ENCODE assay signal across 23 mouse cellular contexts in genomic region chr10:20437428-20437827, GRCm38 (mm10).
DNase-seq lines count a peak whose midpoint lies in the region; ATAC-seq lines count a peak whose summit lies in the region.
"Had no signal": no experiment of that assay in that cellular context is flagged by ENCODE, and none has a peak within 500 bp of the region (broad histone marks: within the 10 kb centered on the region; RNA-seq: fewer than 3 reads in every experiment).

No protein-coding gene starts in this region.

- peaks cover 8% of the 10 kb centered on the region; the same call in 1 of the 2 replicates for H3K4me1 ChIP-seq in embryonic facial prominence, embryonic 12.5 days
- 0 out of 2 replicates have a peak, but pooled peaks cover 5% of the 10 kb centered on the region for H3K4me1 ChIP-seq in embryonic facial prominence, embryonic 10.5 days
- H3K4me1 ChIP-seq: forebrain, embryonic 10.5 days; hindbrain, embryonic 10.5 days; midbrain, embryonic 15.5 days had no signal

- H3K36me3 ChIP-seq in embryonic facial prominence, embryonic 12.5 days = 0 out of 2 replicates have a peak, but pooled peaks cover 6% of the 10 kb centered on the region
- no peaks in the 10 kb centered on the region for H3K36me3 ChIP-seq in embryonic facial prominence, embryonic 10.5 days (replicated peaks)
- H3K36me3 ChIP-seq: forebrain, embryonic 10.5 days; hindbrain, embryonic 10.5 days; midbrain, embryonic 15.5 days had no signal

- no peak for ATAC-seq in embryonic facial prominence, embryonic 12.5 days (ENCODE audit: insufficient number of reproducible peaks, insufficient read depth, low FRiP score, low TSS enrichment)
- peak; percentile 84 for ATAC-seq in common myeloid progenitor, adult 5-6 weeks (replicated peaks; ENCODE audit: low read depth, poor library complexity, severe bottlenecking)
- peak; percentile 31; the same call in 1 of the 2 replicates for ATAC-seq in megakaryocyte progenitor cell, adult 5-6 weeks (replicated peaks; ENCODE audit: poor library complexity)
- no peak for ATAC-seq in inflammation-experienced regulatory T-cells, adult 6 months
- ATAC-seq: midbrain, embryonic 15.5 days had no signal

- H3K9ac ChIP-seq in embryonic facial prominence, embryonic 12.5 days = no peak overlapping the region
- H3K9ac ChIP-seq: heart, embryonic 15.5 days; midbrain, embryonic 15.5 days had no signal

- no peak for DNase-seq in embryonic facial prominence, embryonic 10.5 days (ENCODE audit: low spot score)
- DNase-seq in B cell, adult 2 months = peak; percentile 16 to 22
- no peak for DNase-seq in urinary bladder, adult 18-20 months (ENCODE audit: low spot score in 2 of 2)
- DNase-seq in lung, adult 18-20 months = no peak
- DNase-seq: adrenal gland, postnatal 14 days; cerebellum, adult 11 months; cerebellum, postnatal 14 days; embryo, embryonic 11 days; heart, adult 2 months; kidney, adult 8-10 months; kidney, postnatal 25 days; left cerebral cortex, postnatal 4 days; liver; thymus, postnatal 36 days had no signal

- H3K27ac ChIP-seq in embryonic facial prominence, embryonic 12.5 days = 0 out of 2 replicates have a peak overlapping the region, but pooled peaks have one; percentile 17
- H3K27ac ChIP-seq in embryonic facial prominence, embryonic 10.5 days (replicated peaks) = no peak overlapping the region
- H3K27ac ChIP-seq: forebrain, embryonic 10.5 days; heart, adult 2 months; heart, embryonic 15.5 days; hindbrain, embryonic 10.5 days; left cerebral cortex, adult 2 months; midbrain, embryonic 15.5 days had no signal

- H3K9me3 ChIP-seq in embryonic facial prominence, embryonic 12.5 days = no peaks in the 10 kb centered on the region
- no peaks in the 10 kb centered on the region for H3K9me3 ChIP-seq in embryonic facial prominence, embryonic 10.5 days
- H3K9me3 ChIP-seq: forebrain, embryonic 10.5 days; heart, embryonic 15.5 days; hindbrain, embryonic 10.5 days; midbrain, embryonic 15.5 days had no signal

- H3K4me2 ChIP-seq in embryonic facial prominence, embryonic 12.5 days (replicated peaks) = no peak overlapping the region
- H3K4me2 ChIP-seq: heart, embryonic 15.5 days; midbrain, embryonic 15.5 days had no signal

- 90% methylated on average over 9 of the region's 9 CpGs for WGBS in embryonic facial prominence, embryonic 12.5 days
- 95% methylated on average over 9 of the region's 9 CpGs for WGBS in embryonic facial prominence, embryonic 10.5 days

- no peak overlapping the region for H3K4me3 ChIP-seq in embryonic facial prominence, embryonic 12.5 days
- H3K4me3 ChIP-seq in embryonic facial prominence, embryonic 10.5 days = no peak overlapping the region
- H3K4me3 ChIP-seq: forebrain, embryonic 10.5 days; heart, adult 2 months; heart, embryonic 15.5 days; hindbrain, embryonic 10.5 days; left cerebral cortex, adult 2 months; midbrain, embryonic 15.5 days had no signal

- H3K27me3 ChIP-seq in embryonic facial prominence, embryonic 12.5 days = no peaks in the 10 kb centered on the region
- no peaks in the 10 kb centered on the region for H3K27me3 ChIP-seq in embryonic facial prominence, embryonic 10.5 days (replicated peaks; ENCODE audit: low read depth, poor library complexity, severe bottlenecking)
- H3K27me3 ChIP-seq: heart, embryonic 15.5 days; midbrain, embryonic 15.5 days had no signal

Comparison
In these comparisons a context has a peak if more than half of its experiments do, and no peak if none do; other contexts are left out.
1. ATAC-seq: peak in common myeloid progenitor, adult 5-6 weeks (single experiment) and megakaryocyte progenitor cell, adult 5-6 weeks (single experiment); none in embryonic facial prominence, embryonic 12.5 days (single experiment) and inflammation-experienced regulatory T-cells, adult 6 months (single experiment).
2. DNase-seq: peak in B cell, adult 2 months (2 of 2); none in embryonic facial prominence, embryonic 10.5 days (single experiment), urinary bladder, adult 18-20 months (0 of 2) and lung, adult 18-20 months (0 of 2).